Mouse (Mus musculus) ES-Bruce4 (cell line): ENCODE results near the gene Prtn3.

Experiments used
- CTCF ChIP-seq: IDR thresholded peaks from one replicate; pipeline ENCODE4 v1.8.1; 2011; ENCODE audit warnings: low read depth, low read length
- EP300 ChIP-seq: IDR thresholded peaks from 2 replicates; pipeline ENCODE4 v1.6.1; 2011; ENCODE audit warnings: low read depth, low read length; ENCODE audit not compliant: insufficient read depth
- POLR2A ChIP-seq: IDR thresholded peaks from one replicate; pipeline ENCODE4 v1.8.1; 2011; ENCODE audit warnings: low read length; ENCODE audit not compliant: insufficient read depth

DNA sequence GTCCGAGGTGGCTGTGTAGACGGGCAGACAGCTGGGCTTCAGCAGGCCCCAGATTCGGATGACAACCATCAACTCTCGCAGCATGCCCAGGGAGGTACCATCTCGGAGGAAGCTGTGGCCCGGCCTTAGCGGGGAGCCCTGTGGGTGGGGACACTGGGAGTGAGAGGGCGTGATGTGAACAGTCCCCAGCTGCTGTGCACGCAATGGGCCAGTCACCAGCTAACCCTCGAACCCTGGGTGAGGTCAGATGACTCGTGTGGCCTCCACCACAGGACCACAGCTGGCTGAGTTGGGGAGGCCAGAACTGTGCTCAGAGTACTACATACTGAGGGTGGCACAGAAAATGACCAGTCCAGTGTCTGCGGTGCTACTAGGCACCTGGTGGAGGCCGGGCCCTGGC, 22.5 kb downstream of the Prtn3 start:
- no peak for TF ChIP-seq CTCF
- TF ChIP-seq EP300, result no peak
- no peak for TF ChIP-seq POLR2A
